Mouse (Mus musculus) liver, embryonic 16.5 days (tissue): ENCODE results near the gene Nudcd3. TPM values are rescaled to one million over a fixed set of nuclear protein-coding genes. Genes with fewer than 3 reads are reported as not detected.

Source experiments
- ATAC-seq: fragments of 200-750 bp; cut with Nextera tagmentation; 2 replicates; pipeline ENCODE4 v1.8.0; 2017; ENCODE audit warnings: low read depth, mild to moderate bottlenecking, moderate number of reproducible peaks, moderate library complexity
- H3K27ac ChIP-seq: fragments of 300-500 bp; sonication (generic); 2 replicates; pipeline ENCODE4 v1.5.1; 2014; ENCODE audit warnings: mild to moderate bottlenecking, low read length
- H3K27me3 ChIP-seq: fragments of 300-500 bp; sonication (generic); 2 replicates; pipeline ENCODE4 v1.6.1; 2014; ENCODE audit warnings: low read depth, low read length, mixed read lengths; ENCODE audit not compliant: control insufficient read depth, insufficient read depth
- H3K36me3 ChIP-seq: fragments of 300-500 bp; sonication (generic); 2 replicates; pipeline ENCODE4 v1.6.1; 2014; ENCODE audit warnings: mild to moderate bottlenecking; ENCODE audit not compliant: control insufficient read depth, insufficient read depth
- H3K4me1 ChIP-seq: fragments of 300-500 bp; sonication (generic); 2 replicates; pipeline ENCODE4 v1.6.1; 2014; ENCODE audit warnings: low read depth, low read length, mixed read lengths; ENCODE audit not compliant: control insufficient read depth
- H3K4me2 ChIP-seq: fragments of 300-500 bp; sonication (generic); 2 replicates; pipeline ENCODE4 v1.6.1; 2014; ENCODE audit warnings: low read depth, low read length, mixed read lengths
- H3K4me3 ChIP-seq: fragments of 300-500 bp; sonication (generic); 2 replicates; pipeline ENCODE4 v1.5.1; 2014; ENCODE audit warnings: low read depth, mild to moderate bottlenecking, low read length
- H3K9ac ChIP-seq: fragments of 300-500 bp; sonication (generic); 2 replicates; pipeline ENCODE4 v1.6.1; 2014; ENCODE audit warnings: low read depth, low read length
- H3K9me3 ChIP-seq: fragments of 300-500 bp; sonication (generic); replicated peaks from 2 replicates; pipeline ENCODE4 v1.6.1; 2016; ENCODE audit warnings: low read length; ENCODE audit not compliant: control insufficient read depth
- WGBS: fragments of 180-500 bp; shearing (Covaris S2); extraction: QIAGEN DNeasy Blood & Tissue Kit; methylation state at CpG from one replicate; pipeline ENCODE4 v1.1.7; 2014; ENCODE audit not compliant: insufficient replicate concordance; 5-methylcytosine and 5-hydroxymethylcytosine counted together
- polyA plus RNA-seq: library from polyadenylated mRNA; unstranded; fragments of >200 nt; fragmentation: Nextera tagmentation; extraction: Ambion mirVana; gene quantifications from 2 replicates; pipeline ENCODE4 v1.2.1, GENCODE M21; 2015

Gene Nudcd3
- polyA plus RNA-seq, 1 experiment from 2014 or later, result 11.5 TPM

DNA sequence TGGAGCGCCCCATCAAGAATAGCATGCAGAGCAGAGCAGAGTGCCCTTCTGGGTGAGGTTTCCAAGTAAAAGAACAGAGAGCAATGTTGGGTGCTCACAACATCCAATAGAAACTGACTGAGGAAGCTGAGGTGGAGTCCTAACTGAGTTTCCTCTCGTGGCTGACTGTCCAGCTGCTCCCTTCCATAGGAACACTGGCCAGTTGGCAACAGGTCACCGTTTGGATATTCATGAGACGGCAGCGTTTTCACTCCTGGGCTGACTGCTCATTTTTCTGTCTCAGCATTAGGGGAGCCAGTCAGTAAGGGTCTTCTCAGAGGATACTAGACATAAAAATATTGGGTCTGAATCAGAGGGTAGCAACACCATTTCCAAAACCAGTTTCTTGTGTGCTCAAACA is 43.6 kb downstream of the Nudcd3 start:
- 79% methylated on average over 5 of the region's 5 CpGs for WGBS
- Histone ChIP-seq H3K9me3 (no peaks in the 10 kb centered on the region), H3K36me3 (no peaks in the 10 kb centered on the region), H3K27ac (no peak overlapping the region), H3K9ac (no peak overlapping the region), H3K4me1 (no peaks in the 10 kb centered on the region; the same call in none of the 2 replicates), H3K4me3 (no peak overlapping the region), H3K27me3 (no peaks in the 10 kb centered on the region), H3K4me2 (no peak overlapping the region)
- ATAC-seq, result no peak

GRCm38 (mm10) chr11:6154211-6154701 is 46.0 kb downstream of the Nudcd3 start:
- H3K36me3 ChIP-seq, result peaks cover 3% of the 10 kb centered on the region
- H3K9ac ChIP-seq, result no peak overlapping the region
- 44% methylated on average over 3 of the region's 3 CpGs for WGBS
- no peak overlapping the region for H3K4me3 ChIP-seq
- H3K27ac ChIP-seq, result no peak overlapping the region
- H3K4me1 ChIP-seq, result no peaks in the 10 kb centered on the region; the same call in none of the 2 replicates
- H3K27me3 ChIP-seq, result no peaks in the 10 kb centered on the region
- ATAC-seq, result no peak
- no peak overlapping the region for H3K4me2 ChIP-seq
- no peaks in the 10 kb centered on the region for H3K9me3 ChIP-seq

DNA sequence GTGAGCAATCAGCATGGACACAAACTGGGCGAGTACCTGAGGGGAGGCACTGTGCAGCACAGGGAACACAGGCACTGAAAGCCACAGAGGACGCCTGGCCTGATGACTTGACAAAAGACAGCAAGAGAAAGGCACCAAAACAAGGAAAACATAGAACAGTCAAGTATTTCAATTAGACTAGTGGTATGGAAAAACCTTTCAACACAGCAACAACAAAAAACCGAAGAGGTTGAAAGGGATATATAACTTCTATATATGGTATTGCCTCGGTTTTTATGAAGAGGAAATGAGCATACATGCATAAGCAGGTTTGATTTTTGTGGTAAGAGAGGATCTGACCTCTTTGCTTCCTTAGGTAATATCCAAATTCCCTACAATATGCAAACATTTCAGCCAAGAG is 47.4 kb downstream of the Nudcd3 start:
- no peak for ATAC-seq
- no peaks in the 10 kb centered on the region for H3K27me3 ChIP-seq
- H3K9me3 ChIP-seq, result no peaks in the 10 kb centered on the region
- 53% methylated on average over 4 of the region's 4 CpGs for WGBS
- H3K9ac ChIP-seq, result no peak overlapping the region
- no peaks in the 10 kb centered on the region; the same call in none of the 2 replicates for H3K4me1 ChIP-seq
- no peak overlapping the region for H3K4me3 ChIP-seq
- H3K27ac ChIP-seq, result no peak overlapping the region
- H3K36me3 ChIP-seq, result peaks cover 11% of the 10 kb centered on the region
- H3K4me2 ChIP-seq, result no peak overlapping the region

DNA sequence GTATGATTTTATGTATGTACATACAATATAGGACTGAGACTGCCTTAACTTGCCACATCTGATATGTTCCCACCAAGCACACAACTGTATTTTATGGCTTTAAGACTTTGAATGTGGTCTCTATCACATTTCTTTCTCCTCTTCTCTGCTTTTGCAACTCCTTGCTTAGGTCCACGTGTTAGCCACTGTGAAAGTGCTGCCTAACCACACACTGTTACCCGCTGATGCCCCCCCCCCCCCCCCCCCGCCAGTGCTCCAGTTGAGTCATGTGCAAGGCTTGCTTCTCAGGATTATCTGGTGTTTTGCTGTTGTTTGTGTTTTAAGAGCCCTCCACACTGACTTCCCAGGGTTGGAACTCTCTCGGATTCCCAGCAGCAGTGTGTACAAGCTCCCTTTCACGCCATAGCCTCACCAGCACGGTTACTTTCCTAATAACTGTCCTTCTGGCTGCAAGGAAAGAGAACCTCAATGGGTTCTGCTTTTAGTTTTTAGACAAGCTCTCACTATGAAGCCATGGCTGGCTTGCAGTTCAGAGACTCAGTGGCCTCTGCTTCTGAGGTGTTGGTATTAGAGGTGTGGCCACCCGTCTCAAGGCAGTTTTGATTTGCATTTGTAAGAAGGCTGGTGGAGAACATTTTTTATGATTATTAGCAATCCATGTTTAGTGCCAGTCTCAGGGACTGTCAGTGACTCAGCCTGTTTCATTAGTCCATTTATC is 61.8 kb downstream of the Nudcd3 start:
- H3K27me3 ChIP-seq, result no peaks in the 10 kb centered on the region
- H3K9ac ChIP-seq, result no peak overlapping the region
- H3K27ac ChIP-seq, result no peak overlapping the region
- H3K4me1 ChIP-seq, result no peaks in the 10 kb centered on the region
- no peaks in the 10 kb centered on the region for H3K9me3 ChIP-seq
- no peak overlapping the region for H3K4me2 ChIP-seq
- H3K4me3 ChIP-seq, result no peak overlapping the region
- no peak for ATAC-seq
- 64% methylated on average over 6 of the region's 7 CpGs for WGBS
- no peaks in the 10 kb centered on the region; the same call in 1 of the 2 replicates for H3K36me3 ChIP-seq

DNA sequence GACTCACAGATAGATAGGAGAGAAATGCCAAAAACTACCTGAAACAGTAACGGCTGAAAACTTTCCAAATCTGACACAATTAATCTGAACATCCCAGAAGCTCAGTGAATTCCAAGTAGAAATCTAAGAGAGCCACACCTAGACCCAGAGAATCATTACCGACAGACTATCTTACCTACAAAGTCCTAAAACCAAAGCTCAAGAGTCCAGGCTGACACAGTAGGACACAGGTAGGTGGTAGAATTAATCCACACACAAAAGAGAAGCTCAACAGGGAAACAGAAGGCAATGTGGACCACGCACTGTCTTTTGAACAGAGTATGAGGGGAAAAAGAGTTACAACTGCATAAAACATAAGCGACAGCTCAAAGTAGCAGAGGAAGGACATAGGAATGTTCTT is 67.3 kb downstream of the Nudcd3 start:
- Histone ChIP-seq H3K4me2 (no peak overlapping the region), H3K36me3 (no peaks in the 10 kb centered on the region), H3K9ac (no peak overlapping the region), H3K27ac (no peak overlapping the region), H3K4me1 (no peaks in the 10 kb centered on the region), H3K27me3 (no peaks in the 10 kb centered on the region), H3K9me3 (no peaks in the 10 kb centered on the region), H3K4me3 (no peak overlapping the region)
- ATAC-seq, result no peak
- 78% methylated on average over 4 of the region's 4 CpGs for WGBS

DNA sequence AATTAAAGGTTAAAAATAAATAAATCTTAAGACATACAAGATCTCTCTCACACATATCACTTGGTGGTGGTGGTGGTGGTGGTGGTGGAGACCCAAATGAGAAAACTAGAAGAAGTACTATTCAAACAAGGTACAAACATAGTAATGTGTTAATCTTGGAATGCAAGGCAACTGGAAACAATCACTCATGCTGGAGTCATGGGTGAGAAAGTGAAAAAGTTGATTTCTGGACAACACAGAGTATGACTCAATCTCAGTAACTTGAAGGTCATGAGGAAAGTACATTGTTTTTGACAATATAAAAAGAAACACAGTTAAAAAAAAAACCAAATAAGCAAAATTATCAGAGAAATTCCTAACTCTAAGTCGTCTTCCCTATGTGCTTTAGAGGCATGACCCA is 69.6 kb downstream of the Nudcd3 start:
- no peak for ATAC-seq
- 54% methylated on average over 1 of the region's 1 CpGs for WGBS
- Histone ChIP-seq H3K27ac (no peak overlapping the region), H3K9ac (no peak overlapping the region), H3K4me3 (no peak overlapping the region), H3K4me1 (no peaks in the 10 kb centered on the region), H3K4me2 (no peak overlapping the region), H3K27me3 (no peaks in the 10 kb centered on the region), H3K9me3 (no peaks in the 10 kb centered on the region), H3K36me3 (no peaks in the 10 kb centered on the region)

- Histone ChIP-seq H3K27ac (no peak overlapping the region), H3K4me3 (no peak overlapping the region), H3K4me1 (no peaks in the 10 kb centered on the region), H3K27me3 (no peaks in the 10 kb centered on the region), H3K9me3 (no peaks in the 10 kb centered on the region), H3K36me3 (no peaks in the 10 kb centered on the region), H3K9ac (no peak overlapping the region), H3K4me2 (no peak overlapping the region)
- WGBS, result 63% methylated on average over 1 of the region's 1 CpGs
- no peak for ATAC-seq
These were observed 76.6 kb downstream of the Nudcd3 start for GRCm38 (mm10) chr11:6123605-6124120.

- 76% methylated on average over 5 of the region's 5 CpGs for WGBS
- no peaks in the 10 kb centered on the region for H3K4me1 ChIP-seq
- H3K9ac ChIP-seq, result no peak overlapping the region
- no peak for ATAC-seq
- H3K4me3 ChIP-seq, result no peak overlapping the region
- no peaks in the 10 kb centered on the region for H3K36me3 ChIP-seq
- no peak overlapping the region for H3K27ac ChIP-seq
- H3K4me2 ChIP-seq, result no peak overlapping the region
- H3K9me3 ChIP-seq, result no peaks in the 10 kb centered on the region
- H3K27me3 ChIP-seq, result no peaks in the 10 kb centered on the region
These were observed 77.6 kb downstream of the Nudcd3 start for GRCm38 (mm10) chr11:6122631-6123030.

GRCm38 (mm10) chr11:6120596-6120995 is 79.6 kb downstream of the Nudcd3 start:
- H3K4me1 ChIP-seq, result no peaks in the 10 kb centered on the region
- WGBS, result 74% methylated on average over 11 of the region's 11 CpGs
- H3K4me2 ChIP-seq, result no peak overlapping the region
- no peak overlapping the region for H3K27ac ChIP-seq
- no peaks in the 10 kb centered on the region for H3K9me3 ChIP-seq
- no peak overlapping the region for H3K4me3 ChIP-seq
- ATAC-seq, result no peak
- H3K9ac ChIP-seq, result no peak overlapping the region
- H3K36me3 ChIP-seq, result no peaks in the 10 kb centered on the region
- H3K27me3 ChIP-seq, result no peaks in the 10 kb centered on the region
